Mouse (Mus musculus) heart, postnatal 14 days (tissue): ENCODE results near the gene Scml4. TPM values are rescaled to one million over a fixed set of nuclear protein-coding genes. Genes with fewer than 3 reads are reported as not detected.
A peak's percentile ranks its signal among the peaks of the same experiment; 100 is the strongest.

Experiments used
- DNase-seq, 2 experiments: peaks; one replicate each; pipeline ENCODE4 v3.0.0; 2021 to 2022
- intact Hi-C: fragments of 180-260 bp; cut with DNase I; formaldehyde crosslinking; loops from one replicate; pipeline ENCODE4 v1.15.1; 2025
- total RNA-seq, 2 experiments: library from RNA; stranded (reverse); gene quantifications; 2 replicates each; pipeline ENCODE4 v1.2.3; 2021

Scml4 gene
- total RNA-seq, 2 experiments from 2014 or later = 1.7 to 2.6 TPM

DNA sequence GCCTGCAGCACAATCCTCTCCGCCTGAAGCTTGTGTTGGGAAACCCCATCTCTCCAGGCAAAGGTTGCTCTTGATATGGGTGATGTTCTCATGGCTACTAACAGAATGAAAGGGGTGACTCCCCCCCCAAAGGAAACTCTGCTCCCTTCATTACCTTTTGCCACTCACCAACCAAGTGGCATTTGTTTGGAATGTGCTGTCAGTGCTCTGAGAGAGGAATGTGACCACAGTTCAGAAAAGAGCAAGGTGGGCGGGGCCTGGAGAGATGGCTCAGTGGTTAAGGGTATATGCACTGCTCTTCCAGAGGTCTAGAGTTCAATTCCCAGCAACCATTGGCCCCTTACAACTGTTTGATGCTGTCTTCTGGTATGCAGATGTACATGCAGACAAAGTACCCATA is 3.1 kb upstream of the Scml4 start:
- intact Hi-C loops = no loop called here
- no peak for DNase-seq

DNA sequence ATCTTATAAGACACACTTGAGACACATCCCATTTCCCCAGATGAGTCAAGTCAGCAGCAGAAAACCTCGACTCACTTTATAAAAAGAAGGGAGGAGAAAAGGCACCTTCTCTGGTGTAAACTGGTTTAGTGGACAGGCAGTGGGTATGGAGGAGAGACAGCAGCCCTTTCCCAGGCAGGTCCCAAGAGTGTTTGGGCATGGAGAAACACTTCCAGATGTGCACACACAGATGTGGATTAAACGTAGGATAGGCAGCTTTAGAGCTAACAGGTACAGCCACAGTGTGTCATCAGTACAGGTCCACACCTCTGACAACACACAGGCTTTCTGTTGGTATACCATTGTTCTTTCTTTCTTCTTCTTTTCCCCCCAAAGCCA is 400 bp upstream of the Scml4 start:
- no peak for DNase-seq
- intact Hi-C loops = no loop called here

DNA sequence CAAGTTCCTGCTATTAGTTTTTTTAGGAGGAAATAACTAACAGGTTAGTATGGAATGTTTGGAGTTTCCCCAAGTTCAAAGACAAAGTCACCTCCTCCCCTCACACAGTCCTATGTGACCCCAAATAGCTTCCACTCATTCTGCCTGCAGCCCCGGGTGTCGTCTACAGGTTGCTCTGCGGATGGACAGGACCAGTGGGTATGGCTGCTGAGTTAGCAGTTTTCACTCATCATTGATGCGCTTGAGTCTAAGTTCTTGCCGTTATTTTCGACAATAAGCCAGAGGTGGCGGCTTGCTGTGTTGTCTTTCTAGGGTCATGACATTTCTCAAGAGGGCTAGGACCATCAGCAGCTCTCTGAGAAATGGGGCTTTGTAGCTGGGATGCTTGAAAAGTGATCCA is 1.3 kb downstream of the Scml4 start:
- intact Hi-C loops = no loop called here
- no peak for DNase-seq

DNA sequence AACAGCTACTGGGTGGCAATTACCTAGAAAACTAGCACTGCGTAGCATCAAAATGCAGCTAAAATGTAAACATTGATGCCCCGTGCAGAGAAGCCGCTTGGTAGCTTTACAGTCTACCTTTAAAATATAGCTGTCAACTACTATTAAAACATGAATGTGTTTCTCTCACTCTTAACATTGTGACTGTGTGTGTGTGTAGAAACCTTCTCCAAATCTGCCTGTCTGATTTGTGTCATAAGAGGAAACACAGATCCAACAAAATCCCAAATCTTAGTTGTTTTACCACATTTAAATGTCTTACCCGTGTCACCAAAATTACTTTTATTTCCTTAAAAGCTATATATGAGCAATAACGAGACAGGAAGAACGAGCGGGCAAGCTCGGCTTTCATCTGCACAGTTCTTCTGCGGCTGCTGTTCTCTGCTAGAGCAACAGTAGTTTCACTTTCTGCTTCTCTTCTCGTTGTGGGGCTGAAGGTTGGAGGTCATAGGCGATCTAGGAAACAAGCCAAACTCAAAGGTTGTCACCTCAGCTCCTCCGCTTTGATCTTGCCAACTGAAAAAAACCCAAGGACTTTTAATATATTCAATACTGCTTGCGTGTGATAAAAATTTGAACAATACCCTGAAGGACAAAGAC is 2.1 kb downstream of the Scml4 start:
- intact Hi-C loops = no loop called here
- DNase-seq = peak; percentile 32 to 48

DNA sequence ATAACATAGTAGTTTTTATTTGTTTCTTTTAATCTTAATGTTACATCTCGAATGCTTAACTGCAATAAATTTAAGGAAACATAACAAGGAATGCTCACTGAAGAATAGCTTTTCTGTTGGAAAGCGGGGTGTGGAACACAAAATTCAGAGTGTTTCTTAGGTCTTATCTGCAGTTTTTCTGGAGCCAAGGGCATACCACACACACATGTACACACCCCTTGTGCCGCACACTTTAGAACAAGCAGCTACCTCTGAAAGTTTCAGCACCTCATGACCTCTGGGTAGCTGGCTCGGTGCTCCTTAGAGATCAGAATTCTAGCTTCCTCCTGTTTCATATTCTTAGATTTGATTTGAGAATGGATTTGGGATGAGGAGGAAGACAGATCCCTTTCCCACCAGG is 2.6 kb downstream of the Scml4 start:
- DNase-seq = no peak
- intact Hi-C loops = no loop called here

DNA sequence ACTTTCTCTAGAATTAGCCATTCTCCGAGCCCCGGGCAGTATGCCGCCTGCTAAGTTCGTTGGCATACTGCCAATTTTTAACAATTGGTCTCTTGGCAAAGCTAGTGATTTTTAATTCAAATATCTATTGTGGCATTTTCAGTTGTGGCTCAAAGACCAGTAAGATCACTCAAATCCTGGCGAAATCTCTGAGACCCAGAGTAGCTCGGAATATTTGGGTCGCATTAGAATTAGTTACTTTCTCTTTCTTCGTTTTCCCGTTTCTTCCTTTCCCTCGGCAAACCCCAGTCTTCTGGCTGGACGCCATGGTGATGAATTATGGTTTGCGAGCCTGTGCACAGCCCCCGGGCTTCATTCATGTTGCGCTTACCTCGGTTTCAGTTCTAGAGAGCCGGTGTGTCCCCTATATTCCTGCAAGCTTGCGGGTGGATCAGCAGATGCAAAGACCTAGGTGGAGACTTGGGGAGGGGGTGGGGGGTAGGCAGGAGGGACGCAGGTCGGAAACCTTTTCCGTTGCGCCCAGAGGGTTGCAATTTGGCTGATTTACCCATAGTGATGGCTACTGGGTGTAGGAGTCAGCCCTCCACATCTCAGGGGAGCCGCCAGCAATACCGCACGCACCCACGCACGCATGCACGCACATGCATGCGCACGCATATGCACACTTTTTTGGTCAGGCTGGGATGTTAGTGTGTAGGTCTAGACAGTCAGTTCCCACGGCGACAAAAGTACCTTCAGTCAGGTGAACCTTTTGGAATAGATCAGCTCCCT is 3.6 kb downstream of the Scml4 start:
- intact Hi-C loops = loop anchor here (2.0 kb wide), 1 partner anchor 29 kb away; no protein-coding TSS in a partner anchor
- peak; percentile 44 to 67 for DNase-seq

DNA sequence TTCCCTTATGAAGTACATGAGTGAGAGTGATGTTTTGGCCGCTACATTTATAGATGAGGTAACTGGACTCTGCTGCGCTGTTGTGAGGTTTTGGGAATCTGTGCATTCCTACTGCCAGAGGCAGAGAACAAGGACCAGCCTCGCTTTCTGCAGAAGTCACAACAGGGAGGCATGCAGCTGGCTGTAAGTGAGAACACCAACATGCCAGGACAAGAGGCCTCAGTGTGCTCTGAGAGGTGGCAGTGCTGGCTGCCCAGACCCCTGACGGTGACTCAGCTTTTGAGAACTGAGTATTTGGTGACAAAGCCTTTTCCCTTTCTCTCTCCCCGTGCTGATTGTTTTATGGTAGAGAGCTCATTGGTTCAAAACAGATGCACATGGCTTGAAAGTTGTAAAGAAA is 4.5 kb downstream of the Scml4 start:
- no peak for DNase-seq
- intact Hi-C loops = loop anchor here (2.0 kb wide), 1 partner anchor 30 kb away; no protein-coding TSS in a partner anchor

DNA sequence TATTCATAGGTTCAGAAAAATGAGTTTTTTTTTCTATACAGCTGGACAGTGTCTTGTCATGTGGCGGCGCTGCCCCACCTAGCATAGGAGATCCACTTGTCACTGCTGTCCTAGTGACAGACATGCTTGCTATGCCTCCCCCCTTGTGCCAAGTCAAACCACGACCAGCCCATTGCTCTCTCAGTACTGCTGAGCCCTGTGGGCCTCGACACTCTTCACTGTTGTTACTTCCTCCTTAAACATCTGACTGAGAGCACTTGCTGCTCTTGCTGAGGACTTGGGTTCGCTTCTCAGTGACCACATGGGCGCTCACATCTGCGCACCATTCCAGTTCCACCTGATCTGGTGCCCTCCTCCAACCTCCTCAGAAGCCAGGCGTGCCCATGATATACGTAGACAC is 8.2 kb downstream of the Scml4 start:
- no peak for DNase-seq
- intact Hi-C loops = no loop called here

DNA sequence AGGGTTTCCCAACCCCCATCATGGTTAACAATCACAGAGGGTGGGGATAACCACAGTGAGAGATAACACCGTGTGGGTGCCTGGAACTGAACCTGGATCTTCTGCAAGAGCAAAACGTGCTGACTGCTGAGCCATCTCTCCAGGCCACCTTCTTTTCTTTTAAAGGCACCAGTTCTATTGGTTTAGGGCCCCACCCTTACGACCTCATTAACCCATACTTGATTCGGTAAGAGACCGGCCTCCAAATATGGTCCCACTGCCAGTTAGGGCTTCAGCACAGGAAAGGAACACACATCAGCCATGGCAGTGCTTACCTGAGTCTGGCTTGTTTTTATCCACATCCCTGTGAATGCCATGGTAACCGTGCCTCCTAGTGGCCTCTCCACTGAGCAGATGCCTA is 9.3 kb downstream of the Scml4 start:
- intact Hi-C loops = no loop called here
- DNase-seq = no peak

DNA sequence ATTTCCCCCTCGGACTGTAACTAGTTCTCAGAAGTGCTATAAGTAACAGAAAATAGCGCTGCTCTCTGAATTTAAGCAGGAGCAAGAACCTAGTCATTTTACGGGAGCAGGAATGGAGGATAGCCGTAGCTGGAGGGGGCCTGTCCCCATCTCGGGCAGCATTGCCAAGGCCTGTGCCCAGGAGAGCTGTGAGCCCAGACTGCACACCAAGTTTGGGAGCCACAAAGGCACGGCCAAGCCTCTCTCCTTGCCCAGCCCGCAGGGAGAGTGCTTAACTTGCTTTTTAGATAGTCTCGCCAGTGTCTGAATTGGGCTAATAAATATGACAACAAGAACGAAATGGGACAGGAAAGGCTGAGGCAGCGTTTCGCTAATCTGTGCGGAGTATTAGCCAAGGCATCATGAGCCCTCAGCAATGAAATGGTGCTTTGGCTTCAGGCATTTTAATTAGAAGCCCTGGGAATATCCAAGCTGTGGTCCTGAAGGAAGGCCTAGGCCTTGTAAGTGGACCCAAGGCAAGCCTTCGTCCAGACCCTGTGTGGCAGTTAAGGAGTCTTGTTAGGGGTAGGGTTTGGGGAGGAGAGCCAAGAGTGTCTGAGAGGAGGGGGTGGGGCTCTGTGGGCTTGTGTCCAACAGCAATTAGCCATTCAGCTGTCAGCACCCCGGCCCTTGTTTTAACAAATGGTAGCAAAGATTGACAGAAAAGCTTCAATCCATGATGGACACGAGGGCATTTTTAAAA is 12.3 kb downstream of the Scml4 start:
- no peak for DNase-seq

DNA sequence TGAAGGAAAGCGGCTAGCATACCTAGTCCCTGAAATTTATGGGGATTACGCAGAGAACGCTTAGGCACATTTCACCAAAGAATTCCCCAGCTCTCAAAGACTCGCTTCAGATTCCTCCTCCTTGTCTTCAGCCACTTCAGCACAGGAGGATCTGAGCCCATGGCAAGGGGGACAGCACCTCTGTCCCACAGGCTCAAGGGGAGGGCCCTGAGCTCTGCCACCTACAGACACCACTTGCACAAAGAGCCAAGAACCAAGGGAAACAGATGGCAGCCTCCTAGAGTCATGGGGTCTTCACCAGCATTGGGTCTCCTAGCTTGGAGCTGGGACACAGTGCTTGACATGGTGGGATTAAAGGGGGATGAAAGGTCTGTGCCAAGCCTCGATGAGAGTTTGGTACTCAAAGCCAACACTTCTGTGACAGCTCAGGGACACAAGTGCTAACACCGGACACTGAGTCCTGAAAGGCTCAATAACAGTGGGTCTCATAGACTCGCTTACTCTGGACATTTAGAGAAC is 13.0 kb downstream of the Scml4 start:
- intact Hi-C loops = no loop called here
- no peak for DNase-seq

More for the DNA sequence above, 12.3 kb downstream of the Scml4 start:
- intact Hi-C loops = no loop called here

DNA sequence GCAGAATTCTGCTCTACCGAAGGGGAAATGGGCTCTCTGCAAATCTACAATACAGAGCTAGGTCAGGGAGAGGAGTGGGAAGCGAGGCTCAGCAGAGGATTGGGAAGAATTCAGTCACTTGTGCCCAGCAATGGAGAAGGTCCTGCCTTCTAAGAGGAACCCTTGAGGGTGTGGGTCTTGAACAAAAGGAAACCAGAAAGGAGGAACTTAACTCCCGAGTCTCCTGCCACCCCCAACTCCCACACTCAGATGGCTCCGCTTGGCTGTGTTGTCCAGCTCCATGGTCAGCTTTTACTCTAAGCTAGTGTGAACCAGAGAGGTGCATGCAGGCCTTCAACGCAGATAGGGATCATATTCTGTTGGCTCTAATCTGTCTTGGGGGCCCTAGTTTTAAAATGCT is 16.0 kb downstream of the Scml4 start:
- intact Hi-C loops = no loop called here

DNA sequence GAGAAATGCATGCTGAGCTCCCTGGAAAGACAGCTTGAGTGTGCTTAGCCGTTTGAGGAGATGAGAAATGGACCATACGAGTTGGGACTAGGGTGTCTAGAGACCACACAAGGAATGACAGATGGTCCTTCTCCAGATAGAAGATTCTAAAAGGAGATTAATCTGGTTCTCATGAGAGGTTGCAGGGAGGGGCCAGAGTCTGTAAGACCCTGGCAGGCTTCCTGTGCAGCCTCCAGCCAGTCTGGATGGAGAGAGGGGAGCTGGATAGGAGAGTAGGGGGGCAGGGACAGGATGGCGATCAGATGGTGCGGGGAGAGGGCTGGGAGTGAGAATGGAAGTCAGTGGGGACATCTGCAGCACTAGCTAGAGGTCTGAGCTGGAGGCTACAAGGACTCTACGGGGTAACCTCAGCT is 19.1 kb downstream of the Scml4 start:
- no peak for DNase-seq
- intact Hi-C loops = no loop called here

More for the DNA sequence above, 16.0 kb downstream of the Scml4 start:
- DNase-seq = no peak

DNA sequence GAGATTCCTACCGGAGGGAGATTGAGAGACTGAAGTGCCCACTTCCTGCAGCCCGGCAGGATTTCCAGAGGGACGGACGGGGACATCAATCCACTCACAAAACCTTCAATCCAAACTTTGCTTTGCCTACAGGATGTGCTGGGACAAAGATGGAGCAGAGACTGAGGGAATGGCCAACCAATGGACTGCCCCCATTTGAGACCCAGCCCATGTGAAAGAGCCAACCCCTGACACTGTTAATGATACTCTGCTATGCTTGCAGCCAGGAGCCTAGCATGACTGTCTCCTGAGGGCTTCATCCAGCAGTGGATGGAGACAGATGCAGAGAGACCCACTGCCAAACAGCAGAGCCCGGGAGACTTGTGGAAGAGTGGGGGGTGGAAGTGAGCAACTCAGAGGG is 19.5 kb downstream of the Scml4 start:
- intact Hi-C loops = loop anchor here (5.0 kb wide), 1 partner anchor 32 kb away; no protein-coding TSS in a partner anchor

DNA sequence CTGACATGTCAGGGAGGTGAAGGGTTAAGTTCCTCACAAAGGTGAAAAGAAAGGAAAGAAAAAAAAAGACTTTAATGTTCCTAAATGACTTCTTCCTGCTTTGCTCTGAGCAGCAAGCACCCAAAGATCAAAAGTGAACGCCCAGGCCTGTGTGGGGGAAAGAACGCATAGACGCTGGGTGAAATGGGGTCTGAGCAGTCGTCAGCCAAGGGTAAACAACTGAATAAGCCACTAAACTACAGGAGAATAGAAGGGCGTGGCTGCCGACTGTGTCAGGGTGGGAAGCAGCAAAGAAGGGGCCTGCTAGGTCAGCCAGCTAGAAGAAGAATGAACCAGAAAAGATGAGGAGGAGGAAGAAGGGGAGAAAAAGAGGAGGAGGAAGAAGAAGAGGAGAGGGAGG is 26.9 kb downstream of the Scml4 start:
- intact Hi-C loops = no loop called here

More for the DNA sequence above, 19.5 kb downstream of the Scml4 start:
- no peak for DNase-seq

DNA sequence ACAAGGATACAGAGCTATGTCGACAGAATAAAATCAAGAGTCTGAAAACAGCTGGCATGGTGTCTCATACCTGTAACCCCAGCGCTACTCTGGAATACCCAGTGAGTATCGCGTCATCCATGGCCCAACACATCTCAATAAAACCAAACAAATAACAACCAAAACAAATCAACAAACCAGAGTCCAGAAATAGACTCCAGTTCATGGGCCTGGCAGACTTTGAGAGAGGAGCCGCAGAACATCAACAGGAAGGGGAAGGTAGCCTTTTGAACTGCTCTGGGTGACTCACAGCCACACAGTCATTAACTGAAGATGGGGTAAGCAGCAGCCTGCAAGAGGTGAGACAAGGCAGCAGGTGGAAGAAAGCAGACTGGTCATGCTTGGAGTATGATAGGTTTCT is 28.1 kb downstream of the Scml4 start:
- intact Hi-C loops = no loop called here
- no peak for DNase-seq

More for the DNA sequence above, 26.9 kb downstream of the Scml4 start:
- no peak for DNase-seq

DNA sequence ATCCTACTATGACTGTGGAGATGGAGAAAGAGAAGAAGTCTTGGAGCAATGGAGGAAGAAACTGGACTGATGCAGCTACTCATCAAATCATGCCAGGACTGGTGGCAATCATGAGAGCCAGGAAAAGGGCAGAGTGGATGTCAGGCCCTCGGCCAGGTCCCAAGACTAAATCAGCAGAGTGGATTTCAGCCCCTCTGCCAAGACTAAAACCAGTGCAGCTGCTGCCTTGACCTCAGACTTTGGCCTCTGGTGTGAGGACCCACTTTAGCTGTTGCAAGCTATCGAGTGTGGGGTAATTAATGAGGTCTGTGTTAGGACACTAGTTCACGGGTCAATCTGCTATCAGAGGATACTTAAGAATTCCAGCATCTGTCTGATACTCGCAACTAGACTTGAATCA is 30.2 kb downstream of the Scml4 start:
- intact Hi-C loops = no loop called here
- peak in 1 of 2 experiments; percentile 16 for DNase-seq

DNA sequence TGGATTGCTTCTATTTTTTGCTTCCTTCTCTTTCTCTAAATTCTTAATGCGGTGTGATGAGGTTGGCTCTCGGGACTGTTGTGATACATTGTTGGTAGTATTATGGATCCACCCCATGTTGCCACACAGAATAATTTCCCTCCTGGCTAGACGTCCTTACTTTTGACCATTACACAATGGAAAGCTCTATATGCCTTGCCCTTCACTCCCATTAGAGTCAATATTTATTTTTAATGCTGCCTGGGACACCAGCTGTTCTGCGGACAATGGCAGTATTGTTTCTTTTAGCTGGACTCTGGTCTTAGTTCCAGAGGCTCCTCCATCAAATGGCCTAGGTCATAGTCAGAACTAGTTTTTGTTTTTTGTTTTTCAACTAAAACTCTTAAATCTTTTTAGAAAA is 32.1 kb downstream of the Scml4 start:
- DNase-seq = no peak
- intact Hi-C loops = no loop called here

DNA sequence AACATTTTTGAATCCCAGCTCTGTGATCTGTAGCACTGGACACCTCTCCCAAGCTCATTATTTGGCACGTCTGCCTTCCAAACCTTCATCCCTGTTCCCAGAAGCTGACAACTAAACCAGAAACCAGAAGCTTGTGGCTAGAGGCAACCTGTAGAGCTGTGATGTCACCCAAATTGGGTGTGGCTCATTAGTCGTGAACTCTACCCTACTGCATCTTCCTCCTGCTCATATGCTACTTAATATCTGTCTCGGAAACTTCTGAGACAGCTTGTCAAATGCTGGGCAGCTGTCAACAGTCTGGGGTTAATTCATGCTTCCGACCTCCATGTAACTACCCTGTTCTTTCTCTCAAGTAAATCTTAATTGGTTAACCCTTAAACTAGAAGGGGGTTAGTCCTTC is 32.8 kb downstream of the Scml4 start:
- DNase-seq = no peak
- intact Hi-C loops = no loop called here

DNA sequence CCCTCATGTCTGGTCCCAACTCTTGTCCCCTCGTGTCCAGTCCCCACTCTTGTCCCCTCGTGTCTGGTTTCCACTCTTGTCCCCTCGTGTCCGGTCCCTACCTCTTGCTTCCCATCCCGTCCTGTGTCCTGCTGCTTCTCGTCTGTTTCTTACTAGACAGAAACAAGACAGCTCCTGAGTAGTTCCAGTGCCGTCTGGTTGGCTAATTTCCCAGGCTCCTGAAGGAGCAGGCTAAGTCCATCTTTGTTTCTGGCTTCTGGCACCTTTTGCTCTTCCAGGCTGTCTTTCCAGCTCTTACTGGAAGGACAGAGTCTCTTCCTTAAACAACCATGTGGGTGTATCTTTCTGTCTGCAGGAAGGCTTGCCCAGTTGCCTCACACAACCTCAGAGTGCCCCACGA is 33.7 kb downstream of the Scml4 start:
- DNase-seq = peak; percentile 22 to 45
- intact Hi-C loops = no loop called here

DNA sequence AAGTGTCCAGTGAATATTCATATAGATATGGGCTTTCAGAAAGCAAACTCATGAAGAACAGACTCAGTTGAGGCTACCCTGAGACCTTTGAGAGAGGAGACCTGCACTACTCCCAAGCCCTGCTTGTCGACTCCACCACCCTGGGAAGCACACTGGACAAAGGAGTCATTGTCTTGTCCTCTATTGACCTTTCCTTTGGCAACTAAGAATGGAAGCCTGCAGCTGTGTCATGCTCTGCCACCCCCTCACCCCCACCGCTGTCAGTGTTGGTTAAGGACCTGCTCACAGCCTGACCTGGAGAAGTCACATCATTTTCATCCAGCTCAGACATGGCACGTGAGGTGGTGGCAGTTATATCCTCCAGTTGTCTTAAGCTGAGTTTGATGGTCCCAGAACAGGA is 34.1 kb downstream of the Scml4 start:
- intact Hi-C loops = no loop called here
- DNase-seq = peak in 1 of 2 experiments; percentile 27
